Mouse (Mus musculus) ES-Bruce4 (cell line): Measurements from ENCODE around the gene Kcng4.

ENCODE experiments used
- CTCF ChIP-seq: IDR thresholded peaks from one replicate; pipeline ENCODE4 v1.8.1; 2011; ENCODE audit warnings: low read depth, low read length
- POLR2A ChIP-seq: IDR thresholded peaks from one replicate; pipeline ENCODE4 v1.8.1; 2011; ENCODE audit warnings: low read length; ENCODE audit not compliant: insufficient read depth

GRCm38 (mm10) chr8:119623744-119624143 is 11.7 kb downstream of the Kcng4 start:
- TF ChIP-seq CTCF (no peak), POLR2A (no peak)
